Mouse (Mus musculus): Measurements from ENCODE around the gene Shld2. TPM values are rescaled to one million over a fixed set of nuclear protein-coding genes. Genes with fewer than 3 reads are reported as not detected.
A peak's percentile ranks its signal among the peaks of the same experiment; 100 is the strongest.
"Not testable (repeated sequence)": the region's sequence is repeated elsewhere in the genome, so short reads cannot be mapped to it uniquely, and the experiment has no call there.

The Shld2 gene
- polyA plus RNA-seq, 1 experiment from 2014 or later, result 6.0 TPM

GRCm38 (mm10) chr14:34274141-34274540 lies 36.2 kb downstream of the Shld2 start:
- Histone ChIP-seq H3K27ac (replicated peaks) (no peak overlapping the region), H3K4me2 (no peak overlapping the region), H3K36me3 (no peaks in the 10 kb centered on the region), H3K4me3 (no peak overlapping the region), H3K9ac (no peak overlapping the region), H3K9me3 (no peaks in the 10 kb centered on the region), H3K4me1 (replicated peaks) (no peaks in the 10 kb centered on the region), H3K27me3 (no peaks in the 10 kb centered on the region)
- no peak for ATAC-seq (ENCODE audit: low read depth)
- WGBS, result 93% methylated on average over 3 of the region's 3 CpGs

GRCm38 (mm10) chr14:34273280-34273679 lies 37.0 kb downstream of the Shld2 start:
- H3K9me3 ChIP-seq, result no peaks in the 10 kb centered on the region
- WGBS, result 55% methylated on average over 2 of the region's 2 CpGs
- H3K4me2 ChIP-seq, result no peak overlapping the region
- H3K36me3 ChIP-seq, result no peaks in the 10 kb centered on the region
- H3K4me1 ChIP-seq (replicated peaks), result no peaks in the 10 kb centered on the region
- no peak for ATAC-seq (ENCODE audit: low read depth)
- H3K9ac ChIP-seq, result no peak overlapping the region
- no peaks in the 10 kb centered on the region for H3K27me3 ChIP-seq
- no peak overlapping the region for H3K4me3 ChIP-seq
- H3K27ac ChIP-seq (replicated peaks), result no peak overlapping the region

- H3K4me3 ChIP-seq, result no peak overlapping the region
- H3K27me3 ChIP-seq, result no peaks in the 10 kb centered on the region
- no peaks in the 10 kb centered on the region for H3K36me3 ChIP-seq
- no peak overlapping the region for H3K4me2 ChIP-seq
- WGBS, result 83% methylated on average over 9 of the region's 9 CpGs
- H3K9me3 ChIP-seq, result no peaks in the 10 kb centered on the region
- no peak for ATAC-seq (ENCODE audit: low read depth)
- no peak overlapping the region for H3K9ac ChIP-seq
- H3K4me1 ChIP-seq (replicated peaks), result no peaks in the 10 kb centered on the region
- H3K27ac ChIP-seq (replicated peaks), result no peak overlapping the region
Observed at GRCm38 (mm10) chr14:34268046-34268445, 42.2 kb downstream of the Shld2 start.

- H3K36me3 ChIP-seq, H3K4me3 ChIP-seq: not testable (repeated sequence)
- WGBS, result 74% methylated on average over 3 of the region's 3 CpGs
Observed at GRCm38 (mm10) chr14:34258525-34258924, 51.8 kb downstream of the Shld2 start.

GRCm38 (mm10) chr14:34253261-34253660 lies 57.0 kb downstream of the Shld2 start:
- H3K27me3 ChIP-seq, result no peaks in the 10 kb centered on the region
- H3K9me3 ChIP-seq, result no peaks in the 10 kb centered on the region
- WGBS, result 91% methylated on average over 4 of the region's 4 CpGs
- no peak overlapping the region for H3K9ac ChIP-seq
- H3K4me1 ChIP-seq (replicated peaks), result no peaks in the 10 kb centered on the region
- no peak overlapping the region for H3K4me3 ChIP-seq
- no peak overlapping the region for H3K27ac ChIP-seq (replicated peaks)
- H3K36me3 ChIP-seq, result no peaks in the 10 kb centered on the region
- H3K4me2 ChIP-seq, result no peak overlapping the region
- no peak for ATAC-seq (ENCODE audit: low read depth)

More at GRCm38 (mm10) chr14:34258525-34258924, 51.8 kb downstream of the Shld2 start:
- H3K27me3 ChIP-seq; ATAC-seq (ENCODE audit: low read depth); H3K9me3 ChIP-seq; H3K4me1 ChIP-seq (replicated peaks); H3K27ac ChIP-seq (replicated peaks); H3K9ac ChIP-seq; H3K4me2 ChIP-seq: not testable (repeated sequence)

DNA sequence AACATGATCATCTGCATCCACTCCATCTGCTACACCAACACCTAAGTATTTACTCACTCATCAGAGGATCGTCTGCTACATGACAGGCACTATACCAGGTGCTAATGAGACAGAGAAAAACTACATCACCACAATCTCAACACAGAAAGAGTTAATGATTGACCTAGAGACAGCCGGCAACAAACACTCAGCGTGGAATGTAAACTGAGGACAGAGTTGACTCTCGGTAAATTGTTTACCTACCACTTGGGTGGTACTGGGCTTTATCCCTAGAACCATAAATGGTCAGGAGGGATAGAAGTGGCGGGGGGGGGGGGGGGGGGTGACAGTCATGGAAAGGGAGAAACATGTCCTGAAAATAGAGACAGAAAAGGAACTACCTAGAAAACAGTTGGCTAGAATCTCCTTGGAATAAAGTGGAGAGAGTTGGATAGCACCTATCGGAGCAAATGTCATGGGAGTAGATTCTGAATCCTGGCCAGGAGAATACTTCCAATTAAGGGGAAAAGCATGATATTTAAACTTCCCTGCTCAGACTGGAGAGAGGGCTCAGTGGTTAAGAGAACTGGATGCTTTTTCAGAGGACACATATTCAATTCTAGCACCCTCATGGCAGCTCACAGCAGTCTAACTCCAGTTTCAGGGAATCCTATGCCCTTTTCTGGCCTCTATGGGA lies 57.7 kb downstream of the Shld2 start:
- no peak for ATAC-seq (ENCODE audit: low read depth)
- Histone ChIP-seq H3K4me2 (no peak overlapping the region), H3K36me3 (no peaks in the 10 kb centered on the region), H3K4me1 (replicated peaks) (no peaks in the 10 kb centered on the region), H3K9me3 (no peaks in the 10 kb centered on the region), H3K27me3 (no peaks in the 10 kb centered on the region), H3K9ac (no peak overlapping the region), H3K27ac (replicated peaks) (no peak overlapping the region), H3K4me3 (no peak overlapping the region)
- 63% methylated on average over 6 of the region's 6 CpGs for WGBS

DNA sequence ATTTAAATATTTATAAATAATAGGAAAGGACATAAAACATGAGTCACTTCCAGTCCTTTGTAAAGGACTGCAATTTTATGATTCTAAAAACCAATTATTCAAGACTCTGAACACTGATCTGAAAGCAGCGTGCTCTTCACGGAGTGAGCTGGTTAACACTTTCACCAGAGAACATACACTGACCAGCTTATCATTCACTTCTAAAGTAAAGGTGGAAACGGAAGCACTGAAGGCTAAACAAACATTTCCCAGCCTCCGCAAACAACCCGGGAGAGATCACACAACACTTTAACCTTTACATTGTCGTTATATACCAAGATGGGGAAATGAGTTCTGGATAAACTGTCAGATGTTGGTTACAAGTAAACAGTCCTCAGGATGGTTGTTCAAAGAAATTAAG lies 69.6 kb downstream of the Shld2 start:
- Histone ChIP-seq H3K4me2 (no peak overlapping the region), H3K9me3 (no peaks in the 10 kb centered on the region), H3K27me3 (no peaks in the 10 kb centered on the region), H3K4me1 (replicated peaks) (no peaks in the 10 kb centered on the region), H3K27ac (replicated peaks) (no peak overlapping the region), H3K9ac (no peak overlapping the region), H3K4me3 (no peak overlapping the region), H3K36me3 (no peaks in the 10 kb centered on the region)
- ATAC-seq (ENCODE audit: low read depth), result no peak
- 85% methylated on average over 6 of the region's 6 CpGs for WGBS

DNA sequence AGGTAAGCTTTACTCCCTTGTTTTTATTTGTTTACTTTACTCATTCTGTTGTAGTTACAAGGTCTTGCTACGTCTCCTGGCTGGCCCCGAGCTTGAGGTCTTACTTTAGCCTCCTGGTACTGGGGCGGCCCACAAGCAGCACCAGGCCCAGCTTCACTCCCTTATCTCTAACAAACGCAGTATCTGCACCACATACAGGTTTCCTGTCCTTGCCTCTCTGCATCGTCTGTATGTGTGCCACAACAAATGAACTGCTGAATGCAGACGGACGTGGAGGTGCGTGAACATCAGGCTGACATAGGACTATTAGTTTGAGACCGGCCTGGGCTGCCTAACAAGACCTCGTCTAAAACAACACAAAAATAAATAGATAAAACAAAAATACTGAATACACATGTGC lies 70.0 kb downstream of the Shld2 start:
- no peak for ATAC-seq (ENCODE audit: low read depth)
- no peak overlapping the region for H3K4me3 ChIP-seq
- H3K27me3 ChIP-seq, result no peaks in the 10 kb centered on the region
- 92% methylated on average over 10 of the region's 10 CpGs for WGBS
- no peaks in the 10 kb centered on the region for H3K9me3 ChIP-seq
- H3K4me1 ChIP-seq (replicated peaks), result no peaks in the 10 kb centered on the region
- no peaks in the 10 kb centered on the region for H3K36me3 ChIP-seq
- H3K9ac ChIP-seq, result no peak overlapping the region
- no peak overlapping the region for H3K27ac ChIP-seq (replicated peaks)
- H3K4me2 ChIP-seq, result no peak overlapping the region

DNA sequence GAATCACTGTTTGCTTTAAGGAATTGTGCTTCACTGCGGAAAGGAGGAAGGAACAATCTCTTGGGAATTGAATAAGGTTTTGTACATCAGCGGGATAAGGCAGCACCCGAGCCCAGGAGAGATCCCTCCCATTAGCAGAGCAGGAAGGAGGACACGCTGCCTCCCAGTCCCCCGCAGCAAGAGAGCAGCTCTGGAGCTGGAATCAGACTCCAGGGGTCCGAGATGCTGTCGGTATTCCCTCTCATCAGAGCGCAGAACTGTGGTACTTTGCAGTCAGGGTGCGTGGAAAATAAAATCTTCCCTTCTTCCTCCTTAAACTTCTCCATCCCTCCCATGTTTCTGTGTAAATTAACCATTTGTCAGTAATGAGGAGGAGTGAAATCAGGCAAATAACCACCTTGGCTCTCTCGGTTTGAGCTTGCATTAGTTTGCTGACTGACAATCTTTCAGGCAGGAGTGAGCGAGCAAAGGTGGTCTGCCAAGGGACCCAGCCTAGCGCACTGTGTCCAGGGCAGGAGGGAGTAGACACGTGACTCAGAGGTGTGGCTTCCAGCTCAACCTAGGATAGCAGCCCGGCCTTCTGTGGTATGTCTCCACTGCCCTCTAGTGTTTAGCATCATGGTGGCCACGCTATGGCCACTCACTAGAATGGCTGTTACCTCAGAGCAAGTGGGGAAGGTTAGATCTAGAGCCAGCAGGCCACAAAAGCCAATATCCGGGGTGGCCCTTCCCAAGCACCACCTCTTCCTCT lies 75.5 kb downstream of the Shld2 start:
- Histone ChIP-seq H3K4me1 (replicated peaks) (peaks cover 6% of the 10 kb centered on the region), H3K9me3 (no peaks in the 10 kb centered on the region), H3K27me3 (no peaks in the 10 kb centered on the region), H3K4me3 (peak overlapping the region; percentile 32), H3K36me3 (no peaks in the 10 kb centered on the region), H3K27ac (replicated peaks) (no peak overlapping the region), H3K4me2 (peak overlapping the region; percentile 56), H3K9ac (peak overlapping the region; percentile 65)
- 5% methylated on average over 16 of the region's 16 CpGs for WGBS
- ATAC-seq (ENCODE audit: low read depth), result peak; percentile 98

GRCm38 (mm10) chr14:34233846-34234245 lies 76.4 kb downstream of the Shld2 start:
- Histone ChIP-seq H3K27me3 (no peaks in the 10 kb centered on the region), H3K9me3 (no peaks in the 10 kb centered on the region), H3K36me3 (no peaks in the 10 kb centered on the region), H3K4me2 (no peak overlapping the region), H3K27ac (replicated peaks) (no peak overlapping the region), H3K4me1 (replicated peaks) (peaks cover 6% of the 10 kb centered on the region), H3K9ac (no peak overlapping the region), H3K4me3 (no peak overlapping the region)
- 65% methylated on average over 4 of the region's 4 CpGs for WGBS
- ATAC-seq (ENCODE audit: low read depth), result no peak

- Histone ChIP-seq H3K9me3 (no peaks in the 10 kb centered on the region), H3K4me2 (no peak overlapping the region), H3K4me3 (no peak overlapping the region), H3K27me3 (no peaks in the 10 kb centered on the region), H3K27ac (replicated peaks) (no peak overlapping the region), H3K4me1 (replicated peaks) (peaks cover 6% of the 10 kb centered on the region), H3K36me3 (no peaks in the 10 kb centered on the region), H3K9ac (no peak overlapping the region)
- 88% methylated on average over 9 of the region's 9 CpGs for WGBS
- no peak for ATAC-seq (ENCODE audit: low read depth)
Observed at GRCm38 (mm10) chr14:34232866-34233680, 77.2 kb downstream of the Shld2 start.

DNA sequence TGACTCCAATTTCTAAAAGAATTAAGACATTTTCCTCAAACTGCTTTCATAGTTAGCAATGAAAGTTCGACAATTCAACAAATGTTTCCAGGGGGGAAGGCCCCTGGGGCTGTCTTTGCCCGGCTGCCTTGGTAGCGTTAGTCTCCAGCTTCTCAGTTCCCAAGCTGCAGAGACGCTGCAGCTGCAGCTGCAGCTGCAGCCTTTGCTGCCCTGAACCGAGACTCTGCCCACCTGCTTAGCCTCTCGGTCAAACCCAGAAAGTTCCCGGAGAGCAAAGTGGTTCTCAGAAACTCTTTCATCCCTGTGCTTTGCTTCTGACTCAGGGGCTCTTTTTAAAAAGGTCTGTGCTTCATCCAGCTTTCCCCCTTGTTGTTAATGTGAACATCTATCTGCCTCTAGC lies 78.0 kb downstream of the Shld2 start:
- no peaks in the 10 kb centered on the region for H3K9me3 ChIP-seq
- no peaks in the 10 kb centered on the region for H3K27me3 ChIP-seq
- no peak overlapping the region for H3K9ac ChIP-seq
- peaks cover 6% of the 10 kb centered on the region for H3K4me1 ChIP-seq (replicated peaks)
- H3K27ac ChIP-seq (replicated peaks), result no peak overlapping the region
- H3K4me3 ChIP-seq, result no peak overlapping the region
- 46% methylated on average over 7 of the region's 7 CpGs for WGBS
- no peaks in the 10 kb centered on the region for H3K36me3 ChIP-seq
- ATAC-seq (ENCODE audit: low read depth), result no peak
- H3K4me2 ChIP-seq, result no peak overlapping the region
